Mouse (Mus musculus) lung, adult 10 weeks (tissue): ENCODE measurements around the gene Gm45233. TPM values are rescaled to one million over a fixed set of nuclear protein-coding genes. Genes with fewer than 3 reads are reported as not detected.

Experiments used
- polyA plus RNA-seq: library from polyadenylated mRNA; stranded (reverse); fragments of 350-450 nt; fragmentation: Illumina TruSeq; extraction: RNeasy Lipid Tissue Mini Kit (QIAGEN cat#74804); gene quantifications from one replicate; pipeline ENCODE4 v1.2.3, GENCODE M21; 2014; ENCODE audit warnings: low read depth, low replicate concordance; ENCODE audit not compliant: insufficient read depth

Gm45233 gene
- 0.43 TPM for polyA plus RNA-seq

GRCm38 (mm10) chr7:43443917-43444293 is at the start of gene Gm45233, which contains the start of gene Etfb:
Gene Gm45233, plus strand, starts transcription at chr7:43444128.
Gene Etfb, plus strand, starts transcription at chr7:43444083.

GRCm38 (mm10) chr7:43408131-43408553 is 35.8 kb upstream of the Gm45233 start, which contains the start of gene Siglecg:
Gene Siglecg, plus strand, starts transcription at chr7:43408204.

GRCm38 (mm10) chr7:43427406-43427805 is 16.5 kb upstream of the Gm45233 start, which contains the start of gene Lim2:
Gene Lim2, plus strand, starts transcription at chr7:43427670.

GRCm38 (mm10) chr7:43436341-43437255 is 7.3 kb upstream of the Gm45233 start, which contains the start of gene Nkg7:
Gene Nkg7, plus strand, starts transcription at chr7:43437073.

GRCm38 (mm10) chr7:43440482-43440881 is 3.4 kb upstream of the Gm45233 start, which contains the start of gene Cldnd2:
Gene Cldnd2, plus strand, starts transcription at chr7:43440782.

DNA sequence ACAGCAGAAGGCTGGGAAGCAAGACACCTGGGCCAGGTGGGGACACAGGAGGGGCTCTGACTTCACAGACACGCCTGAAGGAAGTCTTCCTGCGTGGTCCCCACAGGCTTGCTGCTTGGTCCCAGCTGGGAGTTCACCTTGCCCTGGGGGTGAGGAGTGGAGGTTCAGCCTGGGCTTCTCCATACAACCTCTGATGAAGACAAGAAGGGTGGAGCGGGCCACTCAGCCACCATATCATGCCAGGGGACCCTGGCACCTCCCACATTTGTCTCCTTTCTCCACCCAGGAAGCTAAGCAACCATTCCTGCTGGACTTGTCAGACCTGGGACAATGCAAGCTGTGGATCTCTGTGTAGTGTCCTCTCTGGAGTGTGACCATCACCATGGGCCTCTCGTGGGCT is 18.9 kb downstream of the Gm45233 start, which contains the start of gene Vsig10l:
TSS of gene Vsig10l (plus strand) at position 301 of the 400 bp plus-strand sequence.

DNA sequence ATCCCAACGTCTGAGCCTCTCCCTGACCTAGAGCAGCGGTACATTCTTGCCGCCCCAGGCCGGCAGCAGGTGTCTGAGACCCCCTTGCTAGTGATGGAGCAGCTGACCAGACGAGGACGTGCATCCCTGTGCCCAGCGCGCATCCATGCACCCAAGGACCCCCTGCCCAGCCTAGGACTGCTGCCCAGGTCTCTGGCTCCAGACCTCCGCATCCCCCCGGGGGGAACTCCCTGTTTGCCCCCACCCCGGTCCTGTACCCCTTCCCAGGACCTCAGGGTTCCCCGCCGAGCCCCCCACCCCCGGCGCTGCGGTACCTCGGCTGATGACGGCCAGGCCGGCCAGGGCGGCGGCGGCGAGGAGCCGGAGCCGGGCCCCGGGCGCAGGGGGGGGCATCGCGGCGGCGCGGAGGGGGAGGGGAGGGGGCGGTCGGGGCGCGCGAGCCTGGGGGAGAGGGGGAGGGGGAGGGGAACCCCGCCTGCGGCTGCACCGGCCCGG is 45.8 kb downstream of the Gm45233 start, which contains the start of gene Iglon5:
TSS of gene Iglon5 (minus strand) at position 445 of the 495 bp plus-strand sequence.

Other genes with a start within 250 kb of the Gm45233 start
- 9.2 TPM for gene Zfp715, start 130.8 kb upstream of the Gm45233 start, polyA plus RNA-seq
- gene Siglecf, start 92.8 kb upstream of the Gm45233 start, polyA plus RNA-seq = 8.8 TPM
- gene Siglecg, start 35.9 kb upstream of the Gm45233 start, polyA plus RNA-seq = 6.0 TPM
- not detected for gene Lim2, start 16.5 kb upstream of the Gm45233 start, polyA plus RNA-seq
- 26.8 TPM for gene Nkg7, start 7.1 kb upstream of the Gm45233 start, polyA plus RNA-seq
- gene Cldnd2, start 3.3 kb upstream of the Gm45233 start, polyA plus RNA-seq = not detected
- 277 TPM for gene Etfb, start within 50 bp of the Gm45233 start, polyA plus RNA-seq
- 1.2 TPM for gene Vsig10l, start 19.0 kb downstream of the Gm45233 start, polyA plus RNA-seq
- 0.22 TPM for gene Iglon5, start 45.9 kb downstream of the Gm45233 start, polyA plus RNA-seq
- gene 4931406B18Rik, start 61.8 kb downstream of the Gm45233 start, polyA plus RNA-seq = not detected
- gene Cd33, start 100.3 kb downstream of the Gm45233 start, polyA plus RNA-seq = 3.8 TPM
- 1.9 TPM for gene Zfp658, start 118.1 kb downstream of the Gm45233 start, polyA plus RNA-seq
- gene Zfp719, start 135.5 kb downstream of the Gm45233 start, polyA plus RNA-seq = 3.3 TPM
- gene Zfp819, start 163.0 kb downstream of the Gm45233 start, polyA plus RNA-seq = not detected
- gene Ceacam18, start 190.6 kb downstream of the Gm45233 start, polyA plus RNA-seq = not detected
- gene Siglece, start 216.0 kb downstream of the Gm45233 start, polyA plus RNA-seq = 5.0 TPM
- 6.5 TPM for gene Ctu1, start 227.9 kb downstream of the Gm45233 start, polyA plus RNA-seq
- gene Klk14, start 246.3 kb downstream of the Gm45233 start, polyA plus RNA-seq = 1.1 TPM